In genomic region chr3:75955661-75956491, GRCm38 (mm10) we compare ENCODE assay signal across 8 mouse cellular contexts. TPM values are rescaled to one million over a fixed set of nuclear protein-coding genes. Genes with fewer than 3 reads are reported as not detected.
DNase-seq lines count a peak whose midpoint lies in the region; ATAC-seq and TF ChIP-seq lines count a peak whose summit lies in the region.

No protein-coding gene starts in this region.

- TF ChIP-seq POLR2A in myocyte (IDR thresholded peaks at IDR 0.05; ENCODE audit: insufficient read length, low read depth) = peak; percentile 31

- DNase-seq in adrenal gland, postnatal 10 days = peak; percentile 37
- no peak for DNase-seq in adrenal gland, postnatal 25 days
- DNase-seq in G1E (ENCODE audit: low spot score) = peak; percentile 1
- peak; percentile 24 to 31 for DNase-seq in heart, postnatal 10 days
- DNase-seq in thymus, adult 18-20 months = peak; percentile 6 to 11

- peak overlapping the region; percentile 86 for H3K27ac ChIP-seq in embryonic facial prominence, embryonic 13.5 days
- H3K27ac ChIP-seq in limb, embryonic 13.5 days = peak overlapping the region; percentile 81

- H3K27me3 ChIP-seq in G1E (ENCODE audit: insufficient read depth, low read length) (no peaks in the 10 kb centered on the region), myocyte (ENCODE audit: control insufficient read depth, insufficient read depth, insufficient read length) (no peaks in the 10 kb centered on the region)
- no peaks in the 10 kb centered on the region for H3K27me3 ChIP-seq in embryonic facial prominence, embryonic 13.5 days
- no peaks in the 10 kb centered on the region for H3K27me3 ChIP-seq in limb, embryonic 13.5 days

- 2% methylated on average over 47 of the region's 47 CpGs for WGBS in embryonic facial prominence, embryonic 13.5 days
- WGBS in limb, embryonic 13.5 days = 2% methylated on average over 45 of the region's 47 CpGs

- H3K4me3 ChIP-seq in G1E (ENCODE audit: low read depth, low read length) (peak overlapping the region; percentile 73), myocyte (peak overlapping the region; percentile 89)
- H3K4me3 ChIP-seq in embryonic facial prominence, embryonic 13.5 days = peak overlapping the region; percentile 80
- H3K4me3 ChIP-seq in limb, embryonic 13.5 days = peak overlapping the region; percentile 72

- H3ac ChIP-seq in myocyte (ENCODE audit: control insufficient read depth, insufficient read length) = peak overlapping the region; percentile 41

- peak overlapping the region; percentile 89 for H3K4me2 ChIP-seq in embryonic facial prominence, embryonic 13.5 days
- peak overlapping the region; percentile 89 for H3K4me2 ChIP-seq in limb, embryonic 13.5 days (replicated peaks)
- peak overlapping the region; percentile 88 for H3K4me2 ChIP-seq in myocyte (ENCODE audit: low read depth)

- H3K36me3 ChIP-seq in G1E (replicated peaks) = peaks cover 4% of the 10 kb centered on the region
- H3K36me3 ChIP-seq in embryonic facial prominence, embryonic 13.5 days = no peaks in the 10 kb centered on the region
- H3K36me3 ChIP-seq in limb, embryonic 13.5 days = no peaks in the 10 kb centered on the region
- H3K36me3 ChIP-seq in myocyte (ENCODE audit: control insufficient read depth, insufficient read depth) = no peaks in the 10 kb centered on the region

- no peak for TF ChIP-seq CTCF in G1E (IDR thresholded peaks at IDR 0.05; ENCODE audit: low read depth, low read length)

- peaks cover 16% of the 10 kb centered on the region for H3K9me3 ChIP-seq in G1E (replicated peaks)
- no peaks in the 10 kb centered on the region for H3K9me3 ChIP-seq in embryonic facial prominence, embryonic 13.5 days
- no peaks in the 10 kb centered on the region for H3K9me3 ChIP-seq in limb, embryonic 13.5 days

- H3K9ac ChIP-seq in embryonic facial prominence, embryonic 13.5 days = peak overlapping the region; percentile 86
- peak overlapping the region; percentile 85 for H3K9ac ChIP-seq in limb, embryonic 13.5 days

- intact Hi-C loops in heart, postnatal 10 days (cut with DNase I) = loop anchor here (2.0 kb wide), 1 partner anchor 45 kb away; no protein-coding TSS in a partner anchor

- ATAC-seq in G1E (ENCODE audit: extremely low read depth, insufficient number of reproducible peaks, low FRiP score, poor library complexity, severe bottlenecking) = peak; percentile 17; the same call in 1 of the 2 replicates
- peak; percentile 24; the same call in 1 of the 2 replicates for ATAC-seq in embryonic facial prominence, embryonic 13.5 days (ENCODE audit: insufficient number of reproducible peaks, insufficient read depth, low FRiP score, low TSS enrichment, low read depth)
- ATAC-seq in limb, embryonic 13.5 days (ENCODE audit: low FRiP score, low read depth) = peak; percentile 12

- peaks cover 9% of the 10 kb centered on the region for H3K4me1 ChIP-seq in G1E (ENCODE audit: insufficient read depth, low read depth, low read length)
- peaks cover 36% of the 10 kb centered on the region for H3K4me1 ChIP-seq in embryonic facial prominence, embryonic 13.5 days
- H3K4me1 ChIP-seq in limb, embryonic 13.5 days = peaks cover 37% of the 10 kb centered on the region

- peaks cover 51% of the 10 kb centered on the region for H3K79me2 ChIP-seq in myocyte (ENCODE audit: control insufficient read depth, insufficient read depth)

TF ChIP-seq in myocyte, 11 proteins besides CTCF, POLR2A, EP300 and RAD21:
- TF ChIP-seq MAX (IDR thresholded peaks at IDR 0.05; ENCODE audit: low read depth) (no peak), POLR2AphosphoS2 (IDR thresholded peaks at IDR 0.05; ENCODE audit: insufficient read length, low read depth) (peak; percentile 74), MYOG (IDR thresholded peaks at IDR 0.05; ENCODE audit: control insufficient read depth in 1 of 3, insufficient read depth in 1 of 3, insufficient read length in 2 of 3, low read depth in 2 of 3) (peak in 1 of 3 experiments; percentile 19), TCF3 (IDR thresholded peaks at IDR 0.05; ENCODE audit: insufficient read length, low read depth) (no peak), MYOD1 (IDR thresholded peaks at IDR 0.05; ENCODE audit: control insufficient read depth in 1 of 3, insufficient read length in 2 of 3, low read depth in 2 of 3) (peak in 1 of 3 experiments; percentile 18)

RNA-seq across cellular contexts. Expression of gene Golim4, which starts 0.9 kb away (rescaled TPM):
- 10 to 100 TPM; 52.0 to 55.1 TPM for total RNA-seq in adrenal gland, postnatal 10 days (2021)
- 116 and 135 TPM in 2 replicates for total RNA-seq in adrenal gland, postnatal 25 days (2021)
- total RNA-seq in G1E (2014; fragmentation: Nextera tagmentation) (12.6 and 13.8 TPM in 2 replicates), G1E (2017) (4.3 and 4.4 TPM in 2 replicates)
- polyA plus RNA-seq in G1E (2012) (5.1 and 9.0 TPM in 2 replicates), myocyte (2012; fragmentation: generic; extraction: Trizol) (11.7 TPM)
- polyA plus RNA-seq in embryonic facial prominence, embryonic 13.5 days (2015; fragmentation: Nextera tagmentation; extraction: Ambion mirVana) = 54.0 and 64.1 TPM in 2 replicates
- total RNA-seq in heart, postnatal 10 days (2021) = 10 to 100 TPM; 30.7 to 32.7 TPM
- polyA plus RNA-seq in limb, embryonic 13.5 days (2015; fragmentation: Nextera tagmentation; extraction: Ambion mirVana) = 52.9 and 55.2 TPM in 2 replicates
